In genomic region chr4:83307686-83308469, GRCm38 (mm10) we compare ENCODE assay signal across 11 mouse cellular contexts. TPM values are rescaled to one million over a fixed set of nuclear protein-coding genes. Genes with fewer than 3 reads are reported as not detected.
DNase-seq lines count a peak whose midpoint lies in the region; ATAC-seq lines count a peak whose summit lies in the region.
"Had no signal": no experiment of that assay in that cellular context is flagged by ENCODE, and none has a peak within 500 bp of the region (broad histone marks: within the 10 kb centered on the region; RNA-seq: fewer than 3 reads in every experiment).

No protein-coding gene starts in this region.

- H3K27me3 ChIP-seq in embryonic facial prominence, embryonic 14.5 days (replicated peaks; ENCODE audit: control insufficient read depth, insufficient read depth, low read length) = no peaks in the 10 kb centered on the region
- H3K27me3 ChIP-seq in embryonic facial prominence, embryonic 10.5 days (replicated peaks; ENCODE audit: low read depth, poor library complexity, severe bottlenecking) = no peaks in the 10 kb centered on the region
- no peaks in the 10 kb centered on the region for H3K27me3 ChIP-seq in midbrain, embryonic 14.5 days (ENCODE audit: control insufficient read depth, insufficient read depth, low read length)
- H3K27me3 ChIP-seq in midbrain, embryonic 11.5 days (ENCODE audit: control insufficient read depth, insufficient read depth, low read length) = no peaks in the 10 kb centered on the region
- H3K27me3 ChIP-seq: hindbrain, embryonic 15.5 days had no signal

- no peak overlapping the region for H3K4me3 ChIP-seq in embryonic facial prominence, embryonic 14.5 days (ENCODE audit: low read depth, low read length)
- no peak overlapping the region for H3K4me3 ChIP-seq in embryonic facial prominence, embryonic 10.5 days
- H3K4me3 ChIP-seq in midbrain, embryonic 14.5 days (replicated peaks; ENCODE audit: low read depth, low read length) = no peak overlapping the region
- no peak overlapping the region for H3K4me3 ChIP-seq in midbrain, embryonic 11.5 days (ENCODE audit: low read depth, low read length)
- H3K4me3 ChIP-seq: forebrain, embryonic 10.5 days; hindbrain, embryonic 15.5 days had no signal

- DNase-seq in embryonic facial prominence, embryonic 14.5 days (ENCODE audit: low spot score) = no peak
- DNase-seq in embryonic facial prominence, embryonic 10.5 days (ENCODE audit: low spot score) = no peak
- peak; percentile 49 for DNase-seq in gastrocnemius, postnatal 14 days
- peak; percentile 61 for DNase-seq in kidney, adult 9 months
- peak; percentile 78 for DNase-seq in lung, postnatal 14 days
- no peak for DNase-seq in midbrain, embryonic 14.5 days
- DNase-seq in midbrain, embryonic 11.5 days (ENCODE audit: low spot score, missing footprints) = no peak
- no peak for DNase-seq in cerebellum, adult 8-10 months
- DNase-seq: cerebellum, adult 11 months had no signal

- H3K9ac ChIP-seq in embryonic facial prominence, embryonic 14.5 days (ENCODE audit: low read depth, low read length) = no peak overlapping the region
- H3K9ac ChIP-seq in midbrain, embryonic 14.5 days (replicated peaks; ENCODE audit: low read length) = no peak overlapping the region
- H3K9ac ChIP-seq in midbrain, embryonic 11.5 days (ENCODE audit: low read length) = no peak overlapping the region
- H3K9ac ChIP-seq: hindbrain, embryonic 15.5 days had no signal

- H3K27ac ChIP-seq in embryonic facial prominence, embryonic 14.5 days (replicated peaks; ENCODE audit: low read depth, low read length) = no peak overlapping the region
- no peak overlapping the region for H3K27ac ChIP-seq in embryonic facial prominence, embryonic 10.5 days (replicated peaks)
- H3K27ac ChIP-seq in midbrain, embryonic 14.5 days (replicated peaks; ENCODE audit: low read depth, low read length) = no peak overlapping the region
- H3K27ac ChIP-seq in midbrain, embryonic 11.5 days (ENCODE audit: low read depth, low read length) = no peak overlapping the region
- H3K27ac ChIP-seq: forebrain, embryonic 10.5 days; hindbrain, embryonic 15.5 days had no signal

- intact Hi-C loops in gastrocnemius, postnatal 14 days (cut with DNase I; ENCODE audit: low total_unique reads) = no loop called here

- 0 out of 2 replicates have a peak, but pooled peaks have one; percentile 26 for ATAC-seq in embryonic facial prominence, embryonic 14.5 days (ENCODE audit: low read depth)
- no peak for ATAC-seq in midbrain, embryonic 14.5 days (ENCODE audit: low FRiP score, low TSS enrichment)
- no peak for ATAC-seq in midbrain, embryonic 11.5 days (ENCODE audit: low FRiP score)

- WGBS in embryonic facial prominence, embryonic 14.5 days = 55% methylated on average over 12 of the region's 12 CpGs
- 80% methylated on average over 12 of the region's 12 CpGs for WGBS in embryonic facial prominence, embryonic 10.5 days
- 89% methylated on average over 12 of the region's 12 CpGs for WGBS in midbrain, embryonic 14.5 days
- WGBS in midbrain, embryonic 11.5 days = 80% methylated on average over 12 of the region's 12 CpGs

- 0 out of 2 replicates have a peak, but pooled peaks cover 8% of the 10 kb centered on the region for H3K4me1 ChIP-seq in embryonic facial prominence, embryonic 14.5 days (ENCODE audit: control insufficient read depth, insufficient read depth, low read length)
- H3K4me1 ChIP-seq in embryonic facial prominence, embryonic 10.5 days = peaks cover 24% of the 10 kb centered on the region
- no peaks in the 10 kb centered on the region for H3K4me1 ChIP-seq in midbrain, embryonic 14.5 days (ENCODE audit: control insufficient read depth, insufficient read depth, low read length)
- H3K4me1 ChIP-seq in midbrain, embryonic 11.5 days (ENCODE audit: control insufficient read depth, insufficient read depth, low read length) = no peaks in the 10 kb centered on the region

- no peak overlapping the region for H3K4me2 ChIP-seq in embryonic facial prominence, embryonic 14.5 days (ENCODE audit: low read depth, low read length)
- no peak overlapping the region for H3K4me2 ChIP-seq in midbrain, embryonic 14.5 days (ENCODE audit: low read length)
- no peak overlapping the region for H3K4me2 ChIP-seq in midbrain, embryonic 11.5 days
- H3K4me2 ChIP-seq: hindbrain, embryonic 15.5 days had no signal

- no peaks in the 10 kb centered on the region for H3K36me3 ChIP-seq in embryonic facial prominence, embryonic 14.5 days (ENCODE audit: control insufficient read depth, insufficient read depth, low read length)
- H3K36me3 ChIP-seq in embryonic facial prominence, embryonic 10.5 days (replicated peaks) = no peaks in the 10 kb centered on the region
- H3K36me3 ChIP-seq in midbrain, embryonic 14.5 days (ENCODE audit: control insufficient read depth, insufficient read depth, low read length) = no peaks in the 10 kb centered on the region
- H3K36me3 ChIP-seq in midbrain, embryonic 11.5 days (ENCODE audit: control insufficient read depth, insufficient read depth, low read length) = no peaks in the 10 kb centered on the region
- H3K36me3 ChIP-seq: forebrain, embryonic 10.5 days; hindbrain, embryonic 15.5 days had no signal

- H3K9me3 ChIP-seq in embryonic facial prominence, embryonic 14.5 days (ENCODE audit: control insufficient read depth, low read length) = no peaks in the 10 kb centered on the region
- H3K9me3 ChIP-seq in embryonic facial prominence, embryonic 10.5 days = no peaks in the 10 kb centered on the region
- H3K9me3 ChIP-seq in midbrain, embryonic 14.5 days (ENCODE audit: control insufficient read depth, low read length) = no peaks in the 10 kb centered on the region
- H3K9me3 ChIP-seq in midbrain, embryonic 11.5 days (ENCODE audit: control insufficient read depth, low read length) = no peaks in the 10 kb centered on the region
- H3K9me3 ChIP-seq: forebrain, embryonic 10.5 days; hindbrain, embryonic 15.5 days had no signal

RNA-seq across cellular contexts. Expression of gene Ttc39b, which starts 16.2 kb away (rescaled TPM):
- polyA plus RNA-seq in embryonic facial prominence, embryonic 14.5 days (2014; fragmentation: Nextera tagmentation; extraction: Ambion mirVana) = 4.6 and 5.5 TPM in 2 replicates
- polyA plus RNA-seq in embryonic facial prominence, embryonic 10.5 days (2016; fragmentation: Nextera tagmentation; extraction: Ambion mirVana) = 1.6 and 2.4 TPM in 2 replicates
- 1 to 10 TPM; 5.7 to 6.2 TPM for total RNA-seq in gastrocnemius, postnatal 14 days (2021)
- 5.9 and 6.1 TPM in 2 replicates for polyA plus RNA-seq in midbrain, embryonic 14.5 days (2014; fragmentation: Nextera tagmentation; extraction: Ambion mirVana)
- polyA plus RNA-seq in midbrain, embryonic 11.5 days (2014; fragmentation: Nextera tagmentation; extraction: Ambion mirVana) = 1.9 and 2.1 TPM in 2 replicates

Comparison
In these comparisons a context has a peak if more than half of its experiments do, and no peak if none do; other contexts are left out.
1. DNase-seq: peak in gastrocnemius, postnatal 14 days (single experiment), kidney, adult 9 months (single experiment) and lung, postnatal 14 days (single experiment); none in embryonic facial prominence, embryonic 14.5 days (single experiment), embryonic facial prominence, embryonic 10.5 days (single experiment), midbrain, embryonic 14.5 days (single experiment), midbrain, embryonic 11.5 days (single experiment) and cerebellum, adult 8-10 months (single experiment).